17 mouse cellular contexts compared by ENCODE assay signal in the genomic region with DNA sequence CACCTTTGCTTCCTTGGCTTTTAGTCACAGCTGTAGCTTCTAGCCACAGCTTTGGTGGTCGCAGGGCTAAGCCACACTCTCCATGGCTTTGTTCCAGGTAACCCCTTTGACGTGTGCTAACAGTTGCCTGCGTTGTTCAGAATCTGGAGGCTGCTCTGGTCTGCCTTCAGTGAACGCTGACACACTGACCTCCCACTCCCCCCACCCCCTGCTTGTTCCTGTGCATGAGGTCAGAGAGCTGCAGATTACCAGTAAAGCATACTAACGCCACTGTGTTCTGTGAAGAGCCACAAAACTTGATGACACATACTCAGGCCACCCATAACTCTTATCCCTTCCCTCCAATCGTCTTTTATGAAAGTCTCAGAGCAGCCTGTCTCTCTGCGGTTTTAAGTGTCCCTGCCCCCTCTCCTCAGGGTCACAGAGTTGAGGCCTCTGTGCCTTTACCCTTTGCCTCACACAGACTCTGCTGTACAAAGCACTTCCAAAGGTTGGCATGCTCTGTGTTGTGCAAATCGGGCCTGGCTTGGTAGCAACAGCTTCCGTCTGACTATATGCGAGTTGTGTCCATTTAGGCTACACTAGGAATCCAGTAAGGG. TPM values are rescaled to one million over a fixed set of nuclear protein-coding genes. Genes with fewer than 3 reads are reported as not detected.
A peak's percentile ranks its signal among the peaks of the same experiment; 100 is the strongest.
DNase-seq lines count a peak whose midpoint lies in the region; ATAC-seq lines count a peak whose summit lies in the region.
"Had no signal": no experiment of that assay in that cellular context is flagged by ENCODE, and none has a peak within 500 bp of the region (broad histone marks: within the 10 kb centered on the region; RNA-seq: fewer than 3 reads in every experiment).

No protein-coding gene starts in this region.

- 0 out of 2 replicates have a peak overlapping the region, but pooled peaks have one; percentile 11 for H3K9ac ChIP-seq in heart, embryonic 14.5 days (ENCODE audit: low read length)

- no peaks in the 10 kb centered on the region for H3K27me3 ChIP-seq in heart, embryonic 14.5 days (ENCODE audit: control insufficient read depth, insufficient read depth, low read length)
- H3K27me3 ChIP-seq in limb, embryonic 10.5 days (ENCODE audit: low read depth, poor library complexity, severe bottlenecking) = no peaks in the 10 kb centered on the region

- DNase-seq in heart, adult 18-20 months = no peak
- peak; percentile 78 for DNase-seq in 416B (ENCODE audit: low read depth)
- DNase-seq in adrenal gland, postnatal 10 days = peak; percentile 84
- no peak for DNase-seq in limb, embryonic 10.5 days (ENCODE audit: low spot score)
- DNase-seq in right cerebral cortex, adult 18-20 months = no peak
- DNase-seq in layer of hippocampus, adult 18-20 months (ENCODE audit: low spot score in 2 of 2) = no peak
- no peak for DNase-seq in spleen, adult 18-20 months
- DNase-seq: cerebellum, adult 11 months; embryo, embryonic 11 days; gastrocnemius, postnatal 10 days; heart, postnatal 4 days; lung, adult 18-20 months had no signal

- no peak overlapping the region for H3K27ac ChIP-seq in heart, embryonic 14.5 days (replicated peaks in 1 of 2; ENCODE audit: control insufficient read depth in 1 of 2, insufficient read depth in 1 of 2, low read depth in 2 of 2, low read length in 2 of 2)
- H3K27ac ChIP-seq in limb, embryonic 10.5 days = peak overlapping the region; percentile 53; the same call in 1 of the 2 replicates

- WGBS in heart, embryonic 14.5 days = 36% methylated on average over 10 of the region's 10 CpGs
- 65% methylated on average over 10 of the region's 10 CpGs for WGBS in limb, embryonic 10.5 days

- no peaks in the 10 kb centered on the region; the same call in 1 of the 2 replicates for H3K9me3 ChIP-seq in heart, embryonic 14.5 days (ENCODE audit: control insufficient read depth, low read length)
- H3K9me3 ChIP-seq in limb, embryonic 10.5 days (replicated peaks) = no peaks in the 10 kb centered on the region

- H3K4me1 ChIP-seq in heart, embryonic 14.5 days (ENCODE audit: control insufficient read depth in 2 of 2, insufficient read depth in 2 of 2, low read length in 2 of 2) = peaks cover 12 to 16% of the 10 kb centered on the region in 2 experiments
- H3K4me1 ChIP-seq in limb, embryonic 10.5 days = peaks cover 12% of the 10 kb centered on the region

- H3K36me3 ChIP-seq in heart, embryonic 14.5 days (ENCODE audit: control insufficient read depth, insufficient read depth, low read length) = no peaks in the 10 kb centered on the region
- no peaks in the 10 kb centered on the region for H3K36me3 ChIP-seq in limb, embryonic 10.5 days

- no peak; the same call in 1 of the 2 replicates for ATAC-seq in heart, embryonic 14.5 days (ENCODE audit: insufficient number of reproducible peaks, insufficient read depth, low FRiP score, low read depth)
- ATAC-seq: intestine, embryonic 16.5 days had no signal

- no peak overlapping the region for H3K4me2 ChIP-seq in heart, embryonic 14.5 days (ENCODE audit: low read length)

- H3K4me3 ChIP-seq in heart, embryonic 14.5 days (ENCODE audit: control insufficient read depth in 1 of 2, insufficient read depth in 1 of 2, low read depth in 1 of 2, low read length in 2 of 2) = no peak overlapping the region
- H3K4me3 ChIP-seq in limb, embryonic 10.5 days = no peak overlapping the region
- H3K4me3 ChIP-seq: myocyte had no signal

RNA-seq across cellular contexts. Expression of a gene that starts 1.2 kb away (rescaled TPM):
- polyA plus RNA-seq in heart, embryonic 14.5 days (2014; fragmentation: Nextera tagmentation; extraction: Ambion mirVana) = 37.6 and 38.2 TPM in 2 replicates
- total RNA-seq in heart, adult 18-20 months (2021) = 10 to 100 TPM; 17.2 to 23.7 TPM
- total RNA-seq in adrenal gland, postnatal 10 days (2021) = 100 to 1,000 TPM; 218 to 374 TPM
- polyA plus RNA-seq in limb, embryonic 10.5 days (2016; fragmentation: Nextera tagmentation; extraction: Ambion mirVana) = 1.1 and 3.7 TPM in 2 replicates
- under 1 TPM in 1 of 2 experiments, not detected in 1; 0.66 TPM for total RNA-seq in layer of hippocampus, adult 18-20 months (2021)
- total RNA-seq: megakaryocyte-erythroid progenitor cell, adult 5-6 weeks had no signal
- polyA plus RNA-seq: C2C12, myocyte had no signal

RNA-seq across cellular contexts. Expression of a gene that starts 9.6 kb away (rescaled TPM):
- 28.8 and 29.9 TPM in 2 replicates for polyA plus RNA-seq in heart, embryonic 14.5 days (2014; fragmentation: Nextera tagmentation; extraction: Ambion mirVana)
- 1 to 10 TPM; 2.9 to 3.0 TPM for total RNA-seq in heart, adult 18-20 months (2021)
- total RNA-seq in adrenal gland, postnatal 10 days (2021) = 10 to 100 TPM in 1 of 2 experiments, 1 to 10 TPM in 1; 8.8 to 10.6 TPM
- polyA plus RNA-seq in limb, embryonic 10.5 days (2016; fragmentation: Nextera tagmentation; extraction: Ambion mirVana) = 98.1 and 103 TPM in 2 replicates
- 10 to 100 TPM in 1 of 2 experiments, 1 to 10 TPM in 1; 8.5 to 10.3 TPM for total RNA-seq in layer of hippocampus, adult 18-20 months (2021)

Comparison
In these comparisons a context has a peak if more than half of its experiments do, and no peak if none do; other contexts are left out.
1. DNase-seq: peak in 416B (single experiment) and adrenal gland, postnatal 10 days (single experiment); none in heart, adult 18-20 months (0 of 2), limb, embryonic 10.5 days (single experiment), right cerebral cortex, adult 18-20 months (single experiment), layer of hippocampus, adult 18-20 months (0 of 2) and spleen, adult 18-20 months (0 of 2).
2. RNA of a gene that starts 1.2 kb away (total RNA-seq): 218 to 374 TPM in adrenal gland, postnatal 10 days and 17.2 to 23.7 TPM in heart, adult 18-20 months; 0.66 TPM in layer of hippocampus, adult 18-20 months; every median in the first group is over 10 times any median in the second.